Mouse (Mus musculus) cortical plate, adult 2 months (tissue): Measurements from ENCODE around the gene Cbx4.

ENCODE experiments used
- CTCF ChIP-seq: fragments of 200-500 bp; IDR thresholded peaks from 2 replicates; pipeline ENCODE4 v1.5.1; 2011; ENCODE audit warnings: mild to moderate bottlenecking, control low read depth, low read length; ENCODE audit not compliant: insufficient read depth; ENCODE audit errors: extremely low read depth
- POLR2A ChIP-seq: fragments of 200-500 bp; IDR thresholded peaks from 2 replicates; pipeline ENCODE4 v1.6.1; 2011; ENCODE audit warnings: mild to moderate bottlenecking, low read length, control low read depth; ENCODE audit not compliant: insufficient read depth; ENCODE audit errors: extremely low read depth

DNA sequence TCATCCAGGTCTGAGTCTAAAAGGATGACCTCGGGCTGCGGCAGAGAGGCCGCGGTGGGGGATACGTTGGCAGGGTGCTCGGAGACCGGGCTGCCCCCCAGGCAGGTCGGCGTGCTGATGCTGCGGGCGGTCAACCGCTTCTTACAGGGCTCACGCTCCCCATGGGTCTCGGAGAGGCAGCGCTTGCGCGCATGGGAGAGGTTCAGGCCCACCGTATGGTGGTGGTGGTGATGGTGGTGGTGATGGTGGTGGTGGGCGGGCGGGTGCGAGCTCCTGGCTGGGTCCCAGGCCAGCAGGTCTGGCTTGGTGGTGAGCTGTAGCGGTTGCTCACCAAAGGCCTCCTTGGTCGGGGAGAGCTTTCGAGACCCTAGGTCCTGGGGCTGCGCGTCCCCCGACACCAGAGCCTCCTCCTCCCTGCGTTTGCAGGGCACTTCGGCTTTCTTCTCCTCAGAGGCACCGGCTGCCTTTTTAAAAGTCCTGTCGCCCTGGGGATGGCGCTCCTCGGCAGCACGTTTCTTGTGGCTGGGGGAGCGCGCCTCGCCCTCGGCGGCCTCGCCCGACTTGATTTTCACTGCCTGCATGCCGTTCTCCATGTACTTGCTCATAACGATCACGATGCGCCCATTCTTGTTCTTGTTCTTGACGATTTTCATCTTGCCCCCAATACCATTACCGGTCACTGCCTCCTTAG is 4.7 kb downstream of the Cbx4 start:
- TF ChIP-seq CTCF (no peak), POLR2A (no peak)
